Mouse (Mus musculus) ES-Bruce4 (cell line): Measurements from ENCODE around the gene Atp1a2. TPM values are rescaled to one million over a fixed set of nuclear protein-coding genes. Genes with fewer than 3 reads are reported as not detected.
A peak's percentile ranks its signal among the peaks of the same experiment; 100 is the strongest.

ENCODE experiments used
- H3K27ac ChIP-seq: 2 replicates; pipeline ENCODE4 v1.5.1; 2012; ENCODE audit warnings: low read length, inconsistent platforms; ENCODE audit not compliant: insufficient read depth
- H3K27me3 ChIP-seq: 2 replicates; pipeline ENCODE4 v1.6.1; 2012; ENCODE audit warnings: mild to moderate bottlenecking, low read length, inconsistent platforms; ENCODE audit not compliant: control insufficient read depth, poor library complexity, insufficient read depth, severe bottlenecking
- H3K36me3 ChIP-seq: 2 replicates; pipeline ENCODE4 v1.6.1; 2012; ENCODE audit warnings: inconsistent platforms, mild to moderate bottlenecking, low read length, moderate library complexity; ENCODE audit not compliant: control insufficient read depth, poor library complexity, insufficient read depth, severe bottlenecking
- H3K4me1 ChIP-seq: one replicate; pipeline ENCODE4 v1.8.1; 2011; ENCODE audit warnings: low read length; ENCODE audit not compliant: control insufficient read depth, insufficient read depth
- H3K4me3 ChIP-seq: 2 replicates; pipeline ENCODE4 v1.5.1; 2011; ENCODE audit warnings: low read depth, mild to moderate bottlenecking, low read length
- H3K9ac ChIP-seq: 2 replicates; pipeline ENCODE4 v1.6.1; 2012; ENCODE audit warnings: low read depth, mild to moderate bottlenecking, inconsistent platforms; ENCODE audit not compliant: poor library complexity, severe bottlenecking
- H3K9me3 ChIP-seq: replicated peaks from 2 replicates; pipeline ENCODE4 v1.6.1; 2012; ENCODE audit warnings: mild to moderate bottlenecking, low read length, inconsistent platforms; ENCODE audit not compliant: control insufficient read depth, poor library complexity, insufficient read depth, severe bottlenecking
- CTCF ChIP-seq: IDR thresholded peaks from one replicate; pipeline ENCODE4 v1.8.1; 2011; ENCODE audit warnings: low read depth, low read length
- EP300 ChIP-seq: IDR thresholded peaks from 2 replicates; pipeline ENCODE4 v1.6.1; 2011; ENCODE audit warnings: low read depth, low read length; ENCODE audit not compliant: insufficient read depth
- POLR2A ChIP-seq: IDR thresholded peaks from one replicate; pipeline ENCODE4 v1.8.1; 2011; ENCODE audit warnings: low read length; ENCODE audit not compliant: insufficient read depth
- polyA plus RNA-seq: library from polyadenylated mRNA; stranded (reverse); fragments of >200 nt; gene quantifications from 2 replicates; pipeline ENCODE4 v1.2.4, GENCODE M21; 2011; ENCODE audit warnings: low read depth; ENCODE audit not compliant: missing spikeins, insufficient read depth, insufficient read length

The Atp1a2 gene
- polyA plus RNA-seq, 1 experiment, result 2.1 TPM

DNA sequence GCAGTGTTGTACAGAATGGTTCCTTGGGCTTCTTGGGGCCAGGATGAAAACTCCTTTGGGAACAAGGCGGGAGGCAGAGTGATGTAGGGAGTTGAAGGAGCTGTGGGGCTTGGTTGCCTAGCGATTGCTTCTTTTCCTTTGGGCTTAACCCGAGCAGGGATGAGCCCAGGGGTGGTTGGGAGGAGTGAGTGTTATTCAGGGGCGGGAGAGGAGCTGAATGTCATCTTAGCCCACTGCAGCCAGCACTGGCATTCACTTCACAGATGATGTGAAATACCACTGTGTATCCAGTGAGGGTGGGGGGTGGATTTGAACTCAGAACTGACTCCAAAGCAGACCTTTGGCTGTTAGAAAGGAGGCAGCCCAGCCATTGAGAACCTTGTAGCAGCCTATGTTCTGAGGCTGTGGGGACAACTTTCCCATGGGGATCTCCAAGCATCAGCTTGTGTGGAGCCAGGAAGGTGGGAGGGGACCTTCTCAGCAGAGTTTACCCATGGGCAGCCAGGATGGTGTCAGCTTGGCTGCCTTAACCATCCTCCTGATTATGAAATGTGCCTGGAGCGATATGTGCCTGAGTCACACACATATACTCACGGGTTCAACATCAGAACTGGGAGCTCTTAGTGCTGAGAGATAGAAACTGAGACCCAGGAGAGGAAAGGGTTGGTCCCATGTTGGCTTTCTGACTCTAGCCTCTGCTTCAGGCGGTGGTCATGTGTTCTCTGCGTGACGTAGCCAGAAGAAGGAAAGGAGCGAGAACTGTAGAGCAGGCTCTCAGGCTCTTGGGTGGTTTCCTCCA is 15.9 kb upstream of the Atp1a2 start:
- TF ChIP-seq POLR2A, result no peak
- TF ChIP-seq CTCF, result no peak
- TF ChIP-seq EP300, result no peak
- Histone ChIP-seq H3K4me3 (no peak overlapping the region), H3K9ac (no peak overlapping the region), H3K36me3 (no peaks in the 10 kb centered on the region), H3K27me3 (no peaks in the 10 kb centered on the region), H3K9me3 (no peaks in the 10 kb centered on the region), H3K27ac (no peak overlapping the region), H3K4me1 (peaks cover 6% of the 10 kb centered on the region)

DNA sequence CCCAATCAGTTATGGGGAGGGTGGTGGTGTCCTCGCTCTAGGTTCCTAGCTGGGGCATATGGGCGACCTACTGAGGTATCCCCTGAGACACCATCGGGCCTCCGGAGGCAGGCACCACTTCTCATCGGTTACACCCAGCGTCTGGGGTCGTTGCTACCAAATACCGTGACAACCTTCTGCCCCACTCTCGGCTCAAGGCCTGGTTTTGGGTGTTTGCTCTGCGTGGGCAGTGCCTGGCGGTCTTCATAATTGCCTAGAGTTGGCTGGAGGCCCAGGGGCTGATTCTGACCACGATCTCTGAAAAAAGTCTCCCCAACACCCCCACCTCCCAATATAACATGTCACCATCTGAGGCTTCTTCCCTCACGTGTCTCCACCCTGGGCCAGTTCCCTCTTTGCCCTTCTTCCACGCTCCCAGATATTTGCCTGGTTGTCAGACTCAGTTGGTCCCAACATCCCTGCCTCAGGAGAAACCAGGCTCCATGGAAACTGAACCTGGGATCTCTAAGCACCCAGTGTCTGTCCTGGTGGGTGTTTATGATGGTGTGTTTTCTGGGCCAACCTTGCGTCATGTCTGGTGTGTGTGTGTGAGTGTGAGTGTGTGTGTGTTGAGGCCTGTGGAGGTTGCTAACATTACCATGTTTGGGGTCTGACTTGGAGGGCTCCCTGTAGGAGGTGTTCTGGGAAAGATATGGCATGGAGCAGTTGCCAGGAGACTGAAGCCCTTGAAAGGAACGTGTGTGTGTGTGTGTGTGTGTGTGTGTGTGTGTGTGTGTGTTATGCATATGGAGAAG is 15.1 kb upstream of the Atp1a2 start:
- no peak overlapping the region for H3K27ac ChIP-seq

DNA sequence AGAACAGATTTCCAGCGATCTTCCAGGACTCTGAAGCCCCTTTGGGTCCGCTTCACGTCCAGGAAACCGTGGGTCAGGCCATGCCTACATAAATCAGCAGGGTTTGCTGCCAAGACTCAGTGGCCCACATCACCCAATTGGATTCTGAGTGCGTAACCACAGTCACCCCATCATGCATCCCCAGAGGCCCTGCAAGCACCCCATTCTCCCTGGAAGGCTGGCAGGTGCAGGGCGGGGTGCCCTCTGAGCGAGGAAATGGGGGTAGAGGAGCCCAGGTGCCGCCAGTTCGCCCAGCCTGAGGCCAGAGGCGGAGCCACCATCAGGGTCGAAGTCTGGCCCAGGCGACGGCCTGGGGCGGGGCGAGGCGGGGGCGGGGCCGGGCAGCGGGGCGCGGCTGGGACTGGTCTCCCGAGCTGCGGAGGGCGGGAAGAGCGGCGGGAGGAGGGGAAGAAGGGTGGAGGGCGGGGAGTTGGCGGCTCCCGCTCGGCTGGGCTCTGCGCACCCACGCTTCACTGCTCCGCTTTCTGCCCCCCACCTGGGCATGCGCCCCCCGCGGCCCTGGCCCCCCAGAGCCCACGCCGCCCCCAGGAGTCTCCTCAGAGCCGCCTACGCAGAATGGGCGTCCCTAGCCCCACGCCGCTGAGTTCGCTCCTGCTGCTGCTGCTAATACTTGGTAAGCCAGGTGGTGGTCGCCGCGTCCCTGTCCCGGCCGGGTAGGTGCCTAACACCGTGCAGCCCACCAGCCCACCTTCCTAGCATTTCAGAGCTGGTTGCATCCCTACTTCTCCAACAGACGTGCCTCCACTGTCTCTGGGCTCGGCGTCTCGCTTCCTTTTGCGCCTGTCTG is 14.3 kb upstream of the Atp1a2 start:
- Histone ChIP-seq H3K9ac (peak overlapping the region; percentile 75), H3K4me3 (peak overlapping the region; percentile 98), H3K4me1 (peaks cover 4% of the 10 kb centered on the region), H3K27ac (peak overlapping the region; percentile 51), H3K27me3 (no peaks in the 10 kb centered on the region), H3K9me3 (no peaks in the 10 kb centered on the region), H3K36me3 (no peaks in the 10 kb centered on the region)
- TF ChIP-seq POLR2A, result no peak
- no peak for TF ChIP-seq EP300
- no peak for TF ChIP-seq CTCF

More for the DNA sequence above, 15.1 kb upstream of the Atp1a2 start:
- Histone ChIP-seq H3K9me3 (no peaks in the 10 kb centered on the region), H3K27me3 (no peaks in the 10 kb centered on the region), H3K9ac (peak overlapping the region; percentile 75), H3K36me3 (no peaks in the 10 kb centered on the region), H3K4me3 (peak overlapping the region; percentile 98), H3K4me1 (peaks cover 6% of the 10 kb centered on the region)
- TF ChIP-seq EP300, result no peak
- TF ChIP-seq POLR2A, result no peak
- TF ChIP-seq CTCF, result no peak

DNA sequence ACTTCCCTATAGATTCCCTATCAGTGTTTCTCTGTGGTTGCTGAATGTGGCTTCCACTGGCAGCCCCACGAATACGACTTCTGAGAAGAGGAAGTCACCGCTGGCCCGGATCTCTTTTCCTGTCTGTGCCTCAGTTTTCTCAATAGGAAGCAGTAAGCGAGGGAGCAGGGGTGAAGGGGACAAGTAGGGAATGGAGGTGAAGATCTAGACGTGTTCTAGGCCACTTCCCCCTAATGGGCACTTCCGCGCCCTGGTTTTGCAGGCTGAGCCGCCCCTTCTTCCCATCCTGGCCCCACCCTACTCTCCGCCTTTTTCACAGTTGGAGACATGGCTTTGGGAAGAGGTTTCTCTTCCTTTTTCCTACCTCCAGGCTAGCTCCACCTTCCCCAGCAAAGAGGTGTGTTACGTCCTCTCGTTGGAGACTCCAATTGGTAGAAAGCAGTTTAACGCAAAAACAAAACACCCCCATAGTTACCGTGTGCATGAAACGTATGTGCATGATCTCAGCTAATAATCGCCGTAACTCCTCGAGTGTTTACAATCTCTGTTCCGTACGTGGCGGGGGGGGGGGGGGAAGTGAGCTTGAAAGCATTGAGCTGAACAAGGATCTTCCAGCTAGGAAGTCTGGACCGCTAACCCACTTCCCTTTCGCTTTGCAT is 13.5 kb upstream of the Atp1a2 start:
- Histone ChIP-seq H3K27ac (peak overlapping the region; percentile 51), H3K27me3 (no peaks in the 10 kb centered on the region), H3K36me3 (no peaks in the 10 kb centered on the region), H3K9ac (peak overlapping the region; percentile 75), H3K9me3 (no peaks in the 10 kb centered on the region), H3K4me3 (peak overlapping the region; percentile 86), H3K4me1 (peaks cover 4% of the 10 kb centered on the region)
- no peak for TF ChIP-seq CTCF
- TF ChIP-seq EP300, result 0 out of 2 replicates have a peak, but pooled peaks have one; percentile 31
- peak; percentile 17 for TF ChIP-seq POLR2A

DNA sequence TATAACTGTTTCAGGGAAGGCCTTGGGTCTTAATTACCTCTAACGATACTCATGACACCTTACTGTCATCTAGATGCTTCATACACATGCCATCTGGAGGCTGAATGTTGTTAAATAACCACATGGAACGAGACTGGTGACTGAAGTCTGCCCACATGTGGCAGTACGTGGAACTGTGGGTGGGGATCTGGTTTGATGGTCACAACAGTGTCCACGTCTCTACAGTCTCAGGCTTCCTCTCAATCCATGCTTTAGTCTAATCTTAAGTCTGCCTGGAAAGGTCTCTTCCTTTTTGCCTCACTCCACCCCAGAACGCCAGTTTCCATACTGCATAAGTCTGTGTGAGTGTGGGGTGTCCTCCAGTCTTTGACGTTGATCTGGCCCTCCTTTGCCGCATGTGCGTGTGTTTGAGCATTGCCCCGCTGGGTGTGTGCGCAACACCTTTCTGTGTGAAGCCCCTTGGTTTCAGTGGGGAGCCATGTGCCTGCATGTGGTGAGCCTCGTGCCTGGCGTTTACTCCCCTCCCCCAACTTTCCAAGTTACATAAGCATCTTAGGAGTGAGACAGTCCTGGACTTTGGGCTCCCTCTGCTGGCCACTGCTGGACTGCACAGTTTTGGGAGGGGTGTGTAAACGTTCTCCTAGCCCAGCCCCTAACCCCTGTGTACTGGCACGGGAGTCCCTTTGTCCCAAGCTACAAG is 12.0 kb upstream of the Atp1a2 start:
- Histone ChIP-seq H3K36me3 (no peaks in the 10 kb centered on the region), H3K4me3 (no peak overlapping the region), H3K27me3 (no peaks in the 10 kb centered on the region), H3K9ac (no peak overlapping the region), H3K27ac (no peak overlapping the region), H3K4me1 (peaks cover 4% of the 10 kb centered on the region), H3K9me3 (no peaks in the 10 kb centered on the region)
- peak; percentile 97 for TF ChIP-seq CTCF
- no peak for TF ChIP-seq POLR2A
- TF ChIP-seq EP300, result peak; percentile 75
